Mouse (Mus musculus) neural tube, embryonic 13.5 days (tissue): ENCODE measurements around the gene Tspan9. TPM values are rescaled to one million over a fixed set of nuclear protein-coding genes. Genes with fewer than 3 reads are reported as not detected.

Experiments
- ATAC-seq: fragments of 200-750 bp; cut with Nextera tagmentation; 2 replicates; pipeline ENCODE4 v1.8.0; 2017; ENCODE audit warnings: low read depth, mild to moderate bottlenecking, moderate TSS enrichment, moderate library complexity
- H3K27ac ChIP-seq: fragments of 300-500 bp; sonication (generic); replicated peaks from 2 replicates; pipeline ENCODE4 v1.5.1; 2015; ENCODE audit warnings: moderate library complexity, mild to moderate bottlenecking, inconsistent platforms
- H3K27me3 ChIP-seq: fragments of 300-500 bp; sonication (generic); 2 replicates; pipeline ENCODE4 v1.6.1; 2015; ENCODE audit warnings: mild to moderate bottlenecking, inconsistent platforms
- H3K36me3 ChIP-seq: fragments of 300-500 bp; sonication (generic); 2 replicates; pipeline ENCODE4 v1.6.1; 2015; ENCODE audit warnings: mild to moderate bottlenecking, inconsistent platforms
- H3K4me1 ChIP-seq: fragments of 300-500 bp; sonication (generic); replicated peaks from 2 replicates; pipeline ENCODE4 v1.6.1; 2015; ENCODE audit warnings: inconsistent platforms
- H3K4me2 ChIP-seq: fragments of 300-500 bp; sonication (generic); 2 replicates; pipeline ENCODE4 v1.6.1; 2015; ENCODE audit warnings: inconsistent platforms, mild to moderate bottlenecking, moderate library complexity
- H3K4me3 ChIP-seq: fragments of 300-500 bp; sonication (generic); 2 replicates; pipeline ENCODE4 v1.5.1; 2015; ENCODE audit warnings: mild to moderate bottlenecking, inconsistent platforms
- H3K9ac ChIP-seq: fragments of 300-500 bp; sonication (generic); 2 replicates; pipeline ENCODE4 v1.6.1; 2015; ENCODE audit warnings: moderate library complexity, mild to moderate bottlenecking, inconsistent platforms
- H3K9me3 ChIP-seq: fragments of 300-500 bp; sonication (generic); 2 replicates; pipeline ENCODE4 v1.6.1; 2016; ENCODE audit warnings: inconsistent platforms
- WGBS: fragments of 180-500 bp; shearing (Covaris S2); methylation state at CpG from one replicate; pipeline ENCODE4 v1.1.7; 2015; 5-methylcytosine and 5-hydroxymethylcytosine counted together
- polyA plus RNA-seq: library from polyadenylated mRNA; unstranded; fragments of >200 nt; fragmentation: Nextera tagmentation; extraction: Ambion mirVana; gene quantifications from 2 replicates; pipeline ENCODE4 v1.2.1, GENCODE M21; 2015

The Tspan9 gene
- polyA plus RNA-seq, 1 experiment from 2014 or later: 38.5 TPM

DNA sequence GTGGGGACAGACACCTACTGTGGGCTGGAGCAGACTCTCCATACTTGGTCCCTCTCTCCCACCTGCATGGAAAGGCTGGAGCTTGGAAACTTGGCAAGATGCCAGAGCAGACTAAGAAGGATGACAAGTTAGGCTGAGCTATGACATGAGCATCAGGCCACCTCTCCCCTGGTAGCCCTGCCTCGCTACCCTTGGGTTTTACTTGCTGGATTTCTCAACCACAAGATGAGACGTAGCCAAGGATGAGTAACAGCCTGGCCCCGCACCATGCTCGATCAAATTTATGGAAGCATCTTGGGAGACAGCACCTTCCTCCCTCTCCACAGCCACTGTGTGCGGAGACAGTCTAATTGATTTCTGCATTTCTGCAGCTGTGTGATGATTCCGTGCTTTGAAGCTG, 28.3 kb downstream of the Tspan9 start:
- Histone ChIP-seq H3K4me2 (no peak overlapping the region), H3K36me3 (no peaks in the 10 kb centered on the region), H3K9me3 (no peaks in the 10 kb centered on the region), H3K4me3 (no peak overlapping the region), H3K4me1 (peaks cover 59% of the 10 kb centered on the region), H3K27me3 (no peaks in the 10 kb centered on the region), H3K27ac (0 out of 2 replicates have a peak overlapping the region, but pooled peaks have one; percentile 9), H3K9ac (no peak overlapping the region)
- 0 out of 2 replicates have a peak, but pooled peaks have one; percentile 9 for ATAC-seq
- WGBS: 63% methylated on average over 6 of the region's 6 CpGs

GRCm38 (mm10) chr6:128112605-128113004, 30.8 kb downstream of the Tspan9 start:
- Histone ChIP-seq H3K9me3 (no peaks in the 10 kb centered on the region), H3K27me3 (no peaks in the 10 kb centered on the region), H3K4me1 (peaks cover 66% of the 10 kb centered on the region), H3K9ac (no peak overlapping the region), H3K4me2 (no peak overlapping the region), H3K36me3 (no peaks in the 10 kb centered on the region), H3K4me3 (no peak overlapping the region), H3K27ac (peak overlapping the region; percentile 28)
- no peak for ATAC-seq
- WGBS: 25% methylated on average over 3 of the region's 3 CpGs

- Histone ChIP-seq H3K27ac (peak overlapping the region; percentile 28; the same call in 1 of the 2 replicates), H3K4me2 (no peak overlapping the region), H3K9me3 (no peaks in the 10 kb centered on the region), H3K4me3 (no peak overlapping the region), H3K9ac (no peak overlapping the region), H3K4me1 (peaks cover 62% of the 10 kb centered on the region), H3K27me3 (no peaks in the 10 kb centered on the region), H3K36me3 (no peaks in the 10 kb centered on the region)
- no peak for ATAC-seq
- WGBS: 58% methylated on average over 7 of the region's 7 CpGs
These were observed 31.6 kb downstream of the Tspan9 start for GRCm38 (mm10) chr6:128111784-128112183.

DNA sequence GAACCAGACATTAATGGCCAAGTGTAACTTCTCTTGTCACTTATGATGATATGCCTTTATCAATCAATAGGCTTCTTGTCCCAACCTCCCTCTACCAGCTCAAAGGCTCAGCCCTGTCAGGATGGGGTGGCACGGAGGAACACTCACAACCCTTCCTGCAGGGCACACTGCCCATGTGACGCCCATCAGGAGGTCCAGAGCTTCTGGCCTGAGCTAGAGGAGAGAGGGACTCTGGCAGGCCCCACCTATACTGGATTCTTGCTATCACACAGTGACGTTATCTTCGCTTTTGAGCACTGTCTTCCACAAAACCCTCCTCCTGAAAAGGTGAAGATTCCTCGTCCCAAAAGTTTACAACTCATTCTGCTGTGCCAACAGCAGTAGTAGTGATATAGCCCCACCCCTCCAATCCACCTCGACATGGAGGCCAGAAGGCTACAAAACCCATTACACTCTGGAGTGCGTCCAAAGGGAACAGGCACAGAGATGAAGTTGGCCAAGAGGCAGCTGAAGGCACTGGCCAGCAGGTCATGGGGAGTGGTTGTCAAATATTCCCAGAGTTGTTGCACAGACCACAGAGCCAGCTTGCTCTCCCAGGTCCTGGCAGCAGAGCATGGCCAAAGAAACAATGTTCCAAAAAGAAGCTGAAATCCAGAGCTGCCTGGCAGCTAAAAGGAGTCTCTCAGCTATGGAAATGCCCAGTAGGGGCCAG, 34.9 kb downstream of the Tspan9 start:
- no peaks in the 10 kb centered on the region for H3K27me3 ChIP-seq
- no peak overlapping the region for H3K9ac ChIP-seq
- no peak for ATAC-seq
- H3K4me3 ChIP-seq: no peak overlapping the region
- H3K4me1 ChIP-seq: peaks cover 51% of the 10 kb centered on the region
- no peaks in the 10 kb centered on the region for H3K36me3 ChIP-seq
- no peak overlapping the region for H3K4me2 ChIP-seq
- 85% methylated on average over 7 of the region's 7 CpGs for WGBS
- no peaks in the 10 kb centered on the region for H3K9me3 ChIP-seq
- no peak overlapping the region for H3K27ac ChIP-seq

- Histone ChIP-seq H3K4me3 (no peak overlapping the region), H3K27ac (no peak overlapping the region), H3K4me1 (peaks cover 50% of the 10 kb centered on the region), H3K36me3 (no peaks in the 10 kb centered on the region), H3K9ac (no peak overlapping the region), H3K27me3 (no peaks in the 10 kb centered on the region), H3K4me2 (no peak overlapping the region), H3K9me3 (no peaks in the 10 kb centered on the region)
- 61% methylated on average over 8 of the region's 8 CpGs for WGBS
- no peak for ATAC-seq
These were observed 35.7 kb downstream of the Tspan9 start for GRCm38 (mm10) chr6:128107698-128108097.

DNA sequence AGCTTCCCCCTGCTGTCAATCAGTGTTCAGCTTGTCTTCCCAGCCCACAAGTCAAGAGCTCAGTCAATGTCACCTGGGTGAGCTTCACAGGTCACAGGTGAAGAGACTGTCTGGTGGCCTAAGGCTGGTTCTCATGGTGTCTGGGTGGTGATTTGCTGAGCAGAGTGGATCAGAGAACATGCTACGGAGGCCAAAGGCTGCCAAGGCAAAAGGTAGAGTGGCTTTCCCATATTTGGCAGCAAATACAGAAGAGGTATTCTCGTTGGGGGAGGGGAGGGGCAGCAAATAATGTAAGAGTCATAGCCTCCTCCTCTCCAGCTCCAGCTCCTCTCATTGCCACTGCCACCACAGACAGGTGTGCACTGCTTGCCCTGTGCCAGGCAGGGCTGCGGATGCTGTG, 37.2 kb downstream of the Tspan9 start:
- 93% methylated on average over 3 of the region's 3 CpGs for WGBS
- Histone ChIP-seq H3K9me3 (no peaks in the 10 kb centered on the region), H3K27me3 (no peaks in the 10 kb centered on the region), H3K36me3 (no peaks in the 10 kb centered on the region), H3K27ac (no peak overlapping the region), H3K4me1 (peaks cover 40% of the 10 kb centered on the region), H3K4me2 (no peak overlapping the region), H3K4me3 (no peak overlapping the region), H3K9ac (no peak overlapping the region)
- ATAC-seq: no peak

- Histone ChIP-seq H3K4me1 (peaks cover 39% of the 10 kb centered on the region), H3K27me3 (no peaks in the 10 kb centered on the region), H3K4me2 (no peak overlapping the region), H3K9ac (no peak overlapping the region), H3K27ac (peak overlapping the region; percentile 42; the same call in 1 of the 2 replicates), H3K36me3 (no peaks in the 10 kb centered on the region), H3K4me3 (no peak overlapping the region), H3K9me3 (no peaks in the 10 kb centered on the region)
- WGBS: 77% methylated on average over 7 of the region's 7 CpGs
- no peak for ATAC-seq
These were observed 38.6 kb downstream of the Tspan9 start for GRCm38 (mm10) chr6:128104712-128105324.

- no peak overlapping the region for H3K9ac ChIP-seq
- peaks cover 47% of the 10 kb centered on the region for H3K4me1 ChIP-seq
- no peaks in the 10 kb centered on the region for H3K27me3 ChIP-seq
- no peaks in the 10 kb centered on the region for H3K9me3 ChIP-seq
- H3K36me3 ChIP-seq: no peaks in the 10 kb centered on the region
- H3K27ac ChIP-seq: no peak overlapping the region
- H3K4me3 ChIP-seq: no peak overlapping the region
- ATAC-seq: no peak
- H3K4me2 ChIP-seq: no peak overlapping the region
- 83% methylated on average over 5 of the region's 5 CpGs for WGBS
These were observed 39.5 kb downstream of the Tspan9 start for GRCm38 (mm10) chr6:128103874-128104273.

DNA sequence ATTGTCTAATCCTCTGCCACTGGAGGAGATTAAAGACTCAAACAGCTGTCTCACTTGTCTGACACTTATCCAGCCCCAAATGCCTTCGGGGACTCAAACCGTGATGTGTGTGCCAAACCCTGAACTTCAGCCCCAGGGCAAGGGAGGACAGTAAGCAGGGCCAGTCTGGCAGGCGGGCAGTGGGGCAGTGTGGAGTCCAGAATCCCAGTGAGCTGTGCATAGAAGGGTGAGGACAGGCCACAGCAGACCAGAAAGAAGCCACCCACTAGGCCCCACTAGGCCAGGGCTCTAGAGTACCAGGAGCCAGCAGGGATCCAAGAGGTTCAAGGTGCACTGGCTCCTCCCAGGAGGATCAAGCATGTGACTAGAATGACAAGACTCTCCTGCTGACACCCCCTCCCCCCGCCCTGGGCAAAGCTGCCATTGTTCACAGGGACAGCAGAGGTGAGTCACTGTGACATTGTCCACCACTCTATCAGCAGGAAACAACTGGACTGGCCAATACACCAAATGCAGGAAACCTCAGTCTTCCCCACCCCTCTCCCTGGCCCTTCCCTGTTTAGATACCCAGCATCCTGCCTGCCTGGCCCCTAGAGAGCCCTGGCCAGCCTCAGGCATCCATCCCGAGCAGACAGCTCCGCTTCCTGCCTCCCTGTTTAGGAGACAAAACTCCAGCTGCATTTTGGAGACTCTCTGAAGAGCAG, 40.9 kb downstream of the Tspan9 start:
- 0 out of 2 replicates have a peak, but pooled peaks have one; percentile 24 for ATAC-seq

GRCm38 (mm10) chr6:128099871-128100270, 43.5 kb downstream of the Tspan9 start:
- Histone ChIP-seq H3K4me1 (peaks cover 27% of the 10 kb centered on the region), H3K4me3 (no peak overlapping the region), H3K36me3 (no peaks in the 10 kb centered on the region), H3K9me3 (no peaks in the 10 kb centered on the region), H3K9ac (no peak overlapping the region), H3K4me2 (no peak overlapping the region), H3K27ac (no peak overlapping the region), H3K27me3 (no peaks in the 10 kb centered on the region)
- WGBS: 80% methylated on average over 5 of the region's 5 CpGs
- no peak for ATAC-seq

More for the DNA sequence above, 40.9 kb downstream of the Tspan9 start:
- Histone ChIP-seq H3K4me1 (peaks cover 39% of the 10 kb centered on the region), H3K9me3 (no peaks in the 10 kb centered on the region), H3K36me3 (no peaks in the 10 kb centered on the region), H3K9ac (no peak overlapping the region), H3K27me3 (no peaks in the 10 kb centered on the region), H3K4me2 (no peak overlapping the region), H3K27ac (peak overlapping the region; percentile 50; the same call in 1 of the 2 replicates), H3K4me3 (no peak overlapping the region)
- WGBS: 59% methylated on average over 6 of the region's 6 CpGs

DNA sequence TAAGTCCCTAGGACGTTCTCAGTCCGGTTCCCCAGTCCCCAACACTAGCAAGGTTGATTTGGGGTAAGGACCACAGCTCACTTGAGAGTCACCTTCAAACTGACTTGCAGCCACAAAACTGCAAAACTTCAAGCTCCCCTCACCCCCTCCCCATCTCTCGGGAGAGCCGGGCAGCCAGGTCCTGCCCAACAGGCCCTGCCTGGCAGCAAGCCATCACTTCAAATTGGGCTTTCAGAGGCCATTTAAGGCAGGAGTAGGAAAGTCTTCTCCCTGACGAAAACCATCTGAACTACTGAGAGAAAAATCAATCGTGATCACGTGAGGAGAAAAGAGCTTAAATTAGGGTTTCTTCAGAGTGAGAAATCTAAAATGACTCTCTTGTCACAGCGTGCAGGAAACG, 44.2 kb downstream of the Tspan9 start:
- ATAC-seq: no peak
- Histone ChIP-seq H3K9ac (no peak overlapping the region), H3K36me3 (no peaks in the 10 kb centered on the region), H3K27me3 (no peaks in the 10 kb centered on the region), H3K4me3 (no peak overlapping the region), H3K4me2 (no peak overlapping the region), H3K9me3 (no peaks in the 10 kb centered on the region), H3K4me1 (peaks cover 22% of the 10 kb centered on the region), H3K27ac (no peak overlapping the region)
- 68% methylated on average over 9 of the region's 9 CpGs for WGBS

DNA sequence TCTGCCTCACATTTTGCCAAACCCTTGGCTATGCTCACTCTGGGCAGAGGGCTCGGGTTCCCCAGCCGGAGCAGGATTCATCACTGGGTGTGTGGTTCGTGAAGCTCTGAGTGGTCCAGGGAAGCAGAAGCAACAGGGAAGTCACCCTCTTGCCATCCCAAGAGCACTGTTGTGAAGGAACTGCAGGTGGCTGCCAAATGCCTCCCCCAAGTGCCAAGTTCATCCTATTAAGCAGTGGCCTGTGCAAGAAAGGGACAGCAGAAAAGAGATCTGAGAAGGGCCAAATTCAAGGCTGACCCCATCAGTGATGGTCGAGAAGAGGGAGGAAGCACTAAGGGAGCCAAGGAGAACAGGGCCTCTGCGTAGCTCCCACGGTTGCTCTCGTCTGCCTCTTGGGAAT, 46.9 kb downstream of the Tspan9 start:
- H3K4me3 ChIP-seq: no peak overlapping the region
- ATAC-seq: no peak
- WGBS: 91% methylated on average over 7 of the region's 7 CpGs

More for the DNA sequence above, 46.9 kb downstream of the Tspan9 start:
- H3K27ac ChIP-seq: no peak overlapping the region
- H3K36me3 ChIP-seq: no peaks in the 10 kb centered on the region
- no peak overlapping the region for H3K4me2 ChIP-seq
- H3K9ac ChIP-seq: no peak overlapping the region
- H3K9me3 ChIP-seq: no peaks in the 10 kb centered on the region
- H3K4me1 ChIP-seq: peaks cover 13% of the 10 kb centered on the region; the same call in 1 of the 2 replicates
- 0 out of 2 replicates have a peak, but pooled peaks cover 2% of the 10 kb centered on the region for H3K27me3 ChIP-seq
